Mouse (Mus musculus): ENCODE measurements around the gene Nup210l.

- TF ChIP-seq EP300 (IDR thresholded peaks at IDR 0.05; ENCODE audit: low read depth) (no peak), CTCF (IDR thresholded peaks at IDR 0.05; ENCODE audit: low read depth) (no peak)
These were observed 106.1 kb downstream of the Nup210l start for GRCm38 (mm10) chr3:90209908-90210566.
